Mouse (Mus musculus) mouse trophoblast stem cell (cell line): ENCODE data around the gene Stard9.

Source experiments
- in situ Hi-C, 2 experiments: fragments of 300-500 bp; cut with MseI, MboI; formaldehyde crosslinking; loops; 2 replicates in 1 of 2; 3 replicates in 1 of 2; pipeline ENCODE4 v1.15.1; 2025

Gene Stard9

GRCm38 (mm10) chr2:120628886-120629735, at the start of gene Stard9:
Stard9 (plus strand) TSS chr2:120629121.
- in situ Hi-C loops = no loop called here

GRCm38 (mm10) chr2:120589759-120590158, 39.2 kb upstream of the Stard9 start:
- in situ Hi-C loops = no loop called here

GRCm38 (mm10) chr2:120592227-120592626, 36.7 kb upstream of the Stard9 start:
- in situ Hi-C loops = no loop called here

- in situ Hi-C loops = no loop called here
Observed at GRCm38 (mm10) chr2:120597734-120598133, 31.2 kb upstream of the Stard9 start.

GRCm38 (mm10) chr2:120599506-120599905, 29.4 kb upstream of the Stard9 start:
- in situ Hi-C loops = no loop called here

GRCm38 (mm10) chr2:120606021-120606690, 22.8 kb upstream of the Stard9 start:
- in situ Hi-C loops = no loop called here

- in situ Hi-C loops = no loop called here
Observed at GRCm38 (mm10) chr2:120608830-120609723, 19.8 kb upstream of the Stard9 start, which contains the start of the genes Haus2 and Lrrc57. Haus2 (plus strand) TSS chr2:120609383. Lrrc57 (minus strand) TSS chr2:120609520.

GRCm38 (mm10) chr2:120616279-120617163, 12.4 kb upstream of the Stard9 start:
- in situ Hi-C loops = no loop called here

- in situ Hi-C loops = no loop called here
Observed at GRCm38 (mm10) chr2:120619538-120619937, 9.4 kb upstream of the Stard9 start.

- in situ Hi-C loops = no loop called here
Observed at GRCm38 (mm10) chr2:120622920-120623319, 6.0 kb upstream of the Stard9 start.

- in situ Hi-C loops = no loop called here
Observed at GRCm38 (mm10) chr2:120628076-120628865, 650 bp upstream of the Stard9 start.

- in situ Hi-C loops = no loop called here
Observed at GRCm38 (mm10) chr2:120630246-120630645, 1.3 kb downstream of the Stard9 start.

- in situ Hi-C loops = no loop called here
Observed at GRCm38 (mm10) chr2:120630655-120631054, 1.7 kb downstream of the Stard9 start.

- in situ Hi-C loops = no loop called here
Observed at GRCm38 (mm10) chr2:120631521-120631920, 2.6 kb downstream of the Stard9 start.

- in situ Hi-C loops = no loop called here
Observed at GRCm38 (mm10) chr2:120631957-120632356, 3.0 kb downstream of the Stard9 start.

GRCm38 (mm10) chr2:120640835-120641234, 11.9 kb downstream of the Stard9 start:
- in situ Hi-C loops = no loop called here

GRCm38 (mm10) chr2:120643836-120644235, 14.9 kb downstream of the Stard9 start:
- in situ Hi-C loops = no loop called here

- in situ Hi-C loops = no loop called here
Observed at GRCm38 (mm10) chr2:120646777-120647176, 17.9 kb downstream of the Stard9 start.

GRCm38 (mm10) chr2:120652256-120652924, 23.5 kb downstream of the Stard9 start:
- in situ Hi-C loops = no loop called here
